Mouse (Mus musculus): Measurements from ENCODE around the gene Tmem131. TPM values are rescaled to one million over a fixed set of nuclear protein-coding genes. Genes with fewer than 3 reads are reported as not detected.
"Not testable (repeated sequence)": the region's sequence is repeated elsewhere in the genome, so short reads cannot be mapped to it uniquely, and the experiment has no call there.

Gene Tmem131
- polyA plus RNA-seq, 1 experiment from 2014 or later, result 44.4 TPM

GRCm38 (mm10) chr1:36904084-36904451, 39.4 kb downstream of the Tmem131 start:
- POLR2A ChIA-PET, result no interaction called here
- ATAC-seq (no peak), DNase-seq (ENCODE audit: low read depth, low spot score) (no peak)
- in situ Hi-C loops (cut with MboI; ENCODE audit: low pct_unique_long_range_greater_than_20kb), result no loop called here
- H3K27me3 ChIP-seq, result no peaks in the 10 kb centered on the region
- CTCF ChIA-PET, result interaction anchor here (1.4 kb wide), 1 partner anchor 10 kb away, joined by 5 read pairs; no protein-coding TSS in a partner anchor
- TF ChIP-seq CTCF (IDR thresholded peaks at IDR 0.05), result no peak

DNA sequence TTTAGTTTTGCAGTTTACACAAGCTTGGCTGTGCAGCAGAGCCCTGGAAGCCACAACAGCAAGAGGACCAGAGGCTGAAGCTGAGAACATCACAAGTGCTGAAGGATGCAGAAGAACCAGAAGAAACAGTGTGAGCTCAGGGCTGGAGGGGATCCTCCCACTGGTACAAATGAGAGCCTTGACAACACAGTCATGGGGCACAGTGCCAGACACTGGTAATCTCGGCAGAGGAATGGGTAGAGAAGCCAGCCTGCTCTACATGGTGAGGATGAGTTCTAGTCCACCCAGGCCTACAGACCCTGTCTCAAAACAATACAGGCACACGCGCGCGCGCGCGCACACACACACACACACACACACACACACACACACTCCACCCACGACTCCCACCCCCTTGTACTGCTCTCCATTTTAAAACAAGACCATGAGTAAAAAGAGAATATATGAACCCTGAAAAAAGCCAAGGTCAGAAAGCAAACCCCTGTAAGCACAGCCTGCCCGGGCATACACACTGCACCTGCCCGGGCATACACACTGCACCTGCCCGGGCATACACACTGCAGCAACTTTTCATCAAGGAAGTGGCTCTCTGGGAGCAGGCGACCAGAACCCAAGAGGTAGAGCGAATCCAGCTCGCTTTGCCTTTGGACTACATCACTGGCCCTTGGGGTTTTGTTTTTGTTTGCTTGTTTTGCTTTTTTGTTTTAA, 39.9 kb downstream of the Tmem131 start:
- in situ Hi-C loops (cut with MboI; ENCODE audit: low pct_unique_long_range_greater_than_20kb), result no loop called here
- ChIA-PET CTCF (interaction anchor here (1.3 to 1.4 kb wide), 2 partner anchors 11 to 31 kb away, joined by 4 to 5 read pairs; no protein-coding TSS in a partner anchor), POLR2A (no interaction called here)
- no peak for ATAC-seq
- no peak for TF ChIP-seq CTCF (IDR thresholded peaks at IDR 0.05)
- DNase-seq (ENCODE audit: low read depth, low spot score), result no peak
- no peaks in the 10 kb centered on the region for H3K27me3 ChIP-seq

DNA sequence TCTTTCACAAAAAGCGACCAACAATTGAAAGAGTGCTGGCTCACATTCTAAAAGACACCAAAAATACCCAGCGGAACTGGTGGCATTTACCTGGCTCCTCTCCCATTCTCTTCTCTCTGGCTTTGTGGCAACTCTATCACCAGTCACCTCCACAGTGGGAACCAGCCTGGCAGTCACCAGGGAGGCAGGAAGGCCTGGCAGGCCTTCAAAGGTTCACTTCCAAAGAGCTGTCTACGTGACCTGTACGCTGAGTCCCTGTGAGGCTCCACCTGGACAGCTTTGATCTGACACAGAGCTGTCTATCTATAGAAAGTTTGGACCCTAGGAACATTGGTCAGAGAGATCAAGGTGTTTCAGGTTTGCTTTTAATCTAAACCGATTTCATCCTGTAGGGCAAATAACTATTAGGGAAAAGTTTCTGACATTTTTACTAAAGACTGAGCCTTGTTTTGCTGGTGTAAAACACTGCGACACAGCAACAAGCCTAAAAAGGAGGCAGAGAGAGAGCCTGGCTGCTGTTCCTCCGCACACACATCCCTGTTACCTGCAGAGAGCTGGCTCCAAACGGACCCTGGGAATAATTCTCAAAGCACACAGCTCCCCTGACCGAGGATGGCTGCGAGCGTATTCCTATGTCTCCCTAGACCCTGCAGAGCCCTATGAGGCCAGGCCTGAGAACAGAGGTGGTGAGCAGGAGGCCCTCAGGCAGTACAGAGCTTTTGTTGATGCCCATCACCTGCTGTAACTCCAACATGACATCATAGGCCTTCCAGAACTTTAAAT, 40.7 kb downstream of the Tmem131 start:
- CTCF ChIA-PET, result interaction anchor here (1.3 kb wide), 1 partner anchor 32 kb away, joined by 4 read pairs; no protein-coding TSS in a partner anchor
- in situ Hi-C loops (cut with MboI; ENCODE audit: low pct_unique_long_range_greater_than_20kb), result no loop called here
- no peaks in the 10 kb centered on the region for H3K27me3 ChIP-seq
- no peak for DNase-seq (ENCODE audit: low read depth, low spot score)
- no peak for TF ChIP-seq CTCF (IDR thresholded peaks at IDR 0.05)
- POLR2A ChIA-PET, result no interaction called here
- no peak for ATAC-seq

- ATAC-seq (no peak), DNase-seq (ENCODE audit: low read depth, low spot score) (no peak)
- in situ Hi-C loops (cut with MboI; ENCODE audit: low pct_unique_long_range_greater_than_20kb), result no loop called here
- no peak for TF ChIP-seq CTCF (IDR thresholded peaks at IDR 0.05)
- POLR2A ChIA-PET, result no interaction called here
- CTCF ChIA-PET, result interaction anchor here (1.2 kb wide), 1 partner anchor 14 kb away, joined by 5 read pairs; no protein-coding TSS in a partner anchor
- H3K27me3 ChIP-seq, result no peaks in the 10 kb centered on the region
Measured at GRCm38 (mm10) chr1:36899622-36900021, 43.8 kb downstream of the Tmem131 start.

GRCm38 (mm10) chr1:36896423-36896822, 47.0 kb downstream of the Tmem131 start:
- POLR2A ChIA-PET, result no interaction called here
- in situ Hi-C loops (cut with MboI; ENCODE audit: low pct_unique_long_range_greater_than_20kb), result no loop called here
- DNase-seq (ENCODE audit: low read depth, low spot score) (no peak), ATAC-seq (no peak)
- TF ChIP-seq CTCF (IDR thresholded peaks at IDR 0.05), result no peak
- CTCF ChIA-PET, result interaction anchor here (0.8 kb wide), 1 partner anchor 14 kb away, joined by 3 read pairs; no protein-coding TSS in a partner anchor
- H3K27me3 ChIP-seq, result no peaks in the 10 kb centered on the region

DNA sequence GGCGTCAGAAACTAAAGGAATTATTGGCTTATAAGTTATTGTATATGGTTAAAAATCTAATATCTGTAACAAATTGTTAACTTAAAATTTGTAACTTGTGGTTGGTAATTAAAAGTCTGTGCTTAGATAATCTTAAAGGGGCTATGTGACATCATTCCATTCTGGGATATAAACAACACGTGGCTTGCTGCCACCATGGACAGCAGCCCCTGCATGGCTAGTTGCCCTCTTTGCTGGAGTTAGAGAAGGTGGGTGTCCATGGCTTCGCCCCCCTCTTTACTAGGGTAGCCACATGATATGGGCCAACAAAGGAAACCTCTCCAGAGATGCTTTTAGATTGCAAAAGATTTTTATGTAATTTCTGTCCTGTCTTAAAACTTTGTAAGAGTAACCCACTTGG, 48.0 kb downstream of the Tmem131 start:
- DNase-seq (ENCODE audit: low read depth, low spot score), result no peak
- CTCF ChIA-PET, result no interaction called here
- no peaks in the 10 kb centered on the region for H3K27me3 ChIP-seq
- no peak for ATAC-seq
- in situ Hi-C loops (cut with MboI; ENCODE audit: low pct_unique_long_range_greater_than_20kb), result no loop called here
- POLR2A ChIA-PET, result no interaction called here
- TF ChIP-seq CTCF (IDR thresholded peaks at IDR 0.05), result no peak

GRCm38 (mm10) chr1:36894136-36894535, 49.3 kb downstream of the Tmem131 start:
- in situ Hi-C loops (cut with MboI; ENCODE audit: low pct_unique_long_range_greater_than_20kb), result no loop called here
- H3K27me3 ChIP-seq, result no peaks in the 10 kb centered on the region
- DNase-seq (ENCODE audit: low read depth, low spot score) (no peak), ATAC-seq (no peak)
- ChIA-PET CTCF (no interaction called here), POLR2A (interaction anchor here (1.2 kb wide), 2 partner anchors 11 to 44 kb away, joined by 3 to 4 read pairs; no protein-coding TSS in a partner anchor)
- TF ChIP-seq CTCF (IDR thresholded peaks at IDR 0.05), result no peak

GRCm38 (mm10) chr1:36893720-36894119, 49.7 kb downstream of the Tmem131 start:
- in situ Hi-C loops (cut with MboI; ENCODE audit: low pct_unique_long_range_greater_than_20kb); CTCF ChIA-PET; H3K27me3 ChIP-seq; DNase-seq (ENCODE audit: low read depth, low spot score); ATAC-seq: not testable (repeated sequence)
- POLR2A ChIA-PET, result interaction anchor here (1.2 kb wide), 2 partner anchors 11 to 44 kb away, joined by 3 to 4 read pairs; no protein-coding TSS in a partner anchor

GRCm38 (mm10) chr1:36893146-36893545, 50.3 kb downstream of the Tmem131 start:
- no peak for ATAC-seq
- in situ Hi-C loops (cut with MboI; ENCODE audit: low pct_unique_long_range_greater_than_20kb), result no loop called here
- no peak for TF ChIP-seq CTCF (IDR thresholded peaks at IDR 0.05)
- no peaks in the 10 kb centered on the region for H3K27me3 ChIP-seq
- no peak for DNase-seq (ENCODE audit: low read depth, low spot score)
- POLR2A ChIA-PET, result interaction anchor here (1.2 kb wide), 2 partner anchors 12 to 45 kb away, joined by 3 to 4 read pairs; no protein-coding TSS in a partner anchor
- CTCF ChIA-PET, result no interaction called here

DNA sequence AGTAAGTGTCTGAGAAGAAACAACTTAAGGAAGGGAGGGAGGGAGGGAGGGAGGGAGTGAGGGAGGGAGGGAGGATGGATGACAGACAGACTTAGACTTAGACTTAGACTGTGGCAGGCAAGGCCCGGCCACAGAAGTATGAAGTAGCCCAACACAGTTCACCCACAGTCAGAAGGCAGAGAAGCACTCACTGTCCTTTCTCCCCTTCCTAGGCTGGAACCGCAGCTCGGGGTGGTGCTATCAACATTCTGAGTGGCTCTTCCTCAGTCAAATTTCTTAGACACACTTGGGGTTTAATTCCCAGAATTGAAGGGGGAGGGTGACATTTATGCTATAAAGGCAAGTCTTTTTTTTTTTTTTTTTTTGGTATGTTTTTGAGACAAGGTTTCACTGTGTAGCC, 51.0 kb downstream of the Tmem131 start:
- POLR2A ChIA-PET, result no interaction called here
- in situ Hi-C loops (cut with MboI; ENCODE audit: low pct_unique_long_range_greater_than_20kb), result no loop called here
- TF ChIP-seq CTCF (IDR thresholded peaks at IDR 0.05), result no peak

DNA sequence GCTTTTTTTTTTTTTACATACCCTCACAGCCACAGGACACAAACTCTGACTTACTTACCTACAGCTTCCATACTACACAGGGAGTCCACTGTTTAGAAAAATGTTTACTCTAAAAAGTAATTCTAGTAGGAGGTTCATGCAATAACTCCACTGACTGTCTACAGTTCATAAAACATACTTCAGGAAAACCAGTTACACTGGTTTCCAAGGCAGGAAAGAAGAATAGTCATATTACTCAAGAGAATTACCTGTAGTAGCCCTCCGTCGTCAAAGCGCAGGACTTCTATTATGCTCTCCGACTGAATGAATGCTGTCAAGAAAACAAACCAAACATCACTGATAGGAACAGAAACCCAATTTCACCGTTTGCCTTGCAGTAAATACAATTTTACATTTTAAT, 54.5 kb downstream of the Tmem131 start:
- H3K27me3 ChIP-seq, result no peaks in the 10 kb centered on the region
- TF ChIP-seq CTCF (IDR thresholded peaks at IDR 0.05), result no peak
- no peak for ATAC-seq
- in situ Hi-C loops (cut with MboI; ENCODE audit: low pct_unique_long_range_greater_than_20kb), result no loop called here
- CTCF ChIA-PET, result no interaction called here
- DNase-seq (ENCODE audit: low read depth, low spot score), result no peak
- POLR2A ChIA-PET, result interaction anchor here (0.7 kb wide), 1 partner anchor 16 kb away, joined by 3 read pairs; no protein-coding TSS in a partner anchor

More for the DNA sequence above, 51.0 kb downstream of the Tmem131 start:
- CTCF ChIA-PET, result no interaction called here
- ATAC-seq, result no peak
- DNase-seq (ENCODE audit: low read depth, low spot score), result no peak
- H3K27me3 ChIP-seq, result no peaks in the 10 kb centered on the region

All from Patski (cell line).